Mouse (Mus musculus) CD4-positive, CD25-positive, alpha-beta regulatory T cell (primary cell): ENCODE data around the gene Zfp512. TPM values are rescaled to one million over a fixed set of nuclear protein-coding genes. Genes with fewer than 3 reads are reported as not detected.

ENCODE experiments used
- polyA plus RNA-seq: library from polyadenylated mRNA; unstranded; fragments of 100-300 nt; shearing (Covaris generic); gene quantifications from one replicate; pipeline ENCODE4 v1.2.1, GENCODE M21; 2017

Zfp512 gene
- polyA plus RNA-seq, result 57.8 TPM

DNA sequence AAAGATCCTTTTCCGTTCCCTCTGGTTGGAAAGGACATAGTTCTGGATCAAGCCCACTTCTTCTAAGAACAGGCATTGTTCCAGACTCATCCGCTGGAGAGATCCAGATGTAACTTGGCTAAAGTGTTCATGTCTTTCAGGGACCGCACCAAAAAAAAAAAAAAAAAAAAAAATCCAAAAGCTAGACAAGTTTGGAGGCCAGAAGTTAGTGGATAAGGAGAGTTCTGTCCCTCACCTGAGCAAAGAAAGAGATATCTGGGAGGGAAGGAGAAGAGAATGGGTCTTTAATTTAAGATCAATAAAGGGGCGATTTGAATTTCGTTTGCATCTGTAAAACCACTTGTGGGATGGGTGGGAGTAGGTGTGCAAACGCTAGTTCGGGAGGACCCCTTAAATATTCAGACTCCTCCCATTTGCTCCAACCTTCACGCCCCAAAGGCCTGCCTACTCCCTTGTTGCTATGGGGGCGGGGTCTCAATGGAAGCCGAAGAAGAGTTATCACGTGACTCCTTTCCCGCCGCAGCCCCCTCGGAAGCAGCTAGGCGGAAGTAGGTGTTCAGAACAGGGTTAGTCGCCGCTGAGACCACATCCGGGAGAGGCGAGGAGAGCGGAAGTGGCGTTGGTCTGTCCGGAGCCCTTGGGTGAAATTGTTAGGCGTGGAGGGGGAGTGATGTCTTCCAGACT is at the start of gene Zfp512:
Gene Zfp512, plus strand, starts transcription at position 554 of the 684 bp plus-strand sequence.

DNA sequence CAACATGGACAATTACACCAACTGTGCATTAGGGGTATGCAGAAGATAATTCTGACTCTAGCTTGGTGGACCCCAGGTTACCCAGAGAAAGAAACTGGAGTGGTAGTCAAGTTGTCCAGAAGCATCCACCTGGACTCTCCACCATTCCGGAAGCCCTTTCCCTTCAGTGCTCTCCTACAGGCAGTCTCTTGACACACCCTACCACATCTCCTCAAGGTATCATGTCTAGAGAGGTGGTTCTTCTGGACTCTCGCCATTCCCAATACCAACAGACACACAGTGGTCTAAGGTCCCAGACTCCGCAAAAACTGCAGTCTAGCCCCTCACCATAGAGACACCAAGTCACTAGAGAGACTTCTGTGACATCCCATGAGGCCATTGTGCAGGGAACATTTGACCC is 33.2 kb downstream of the Zfp512 start, which contains the start of gene 4930548H24Rik:
Gene 4930548H24Rik, plus strand, starts transcription at position 301 of the 400 bp plus-strand sequence.

GRCm38 (mm10) chr5:31494513-31495297 is 42.5 kb downstream of the Zfp512 start, which contains the start of gene Gpn1:
Gene Gpn1 (plus strand): TSS chr5:31494741.

DNA sequence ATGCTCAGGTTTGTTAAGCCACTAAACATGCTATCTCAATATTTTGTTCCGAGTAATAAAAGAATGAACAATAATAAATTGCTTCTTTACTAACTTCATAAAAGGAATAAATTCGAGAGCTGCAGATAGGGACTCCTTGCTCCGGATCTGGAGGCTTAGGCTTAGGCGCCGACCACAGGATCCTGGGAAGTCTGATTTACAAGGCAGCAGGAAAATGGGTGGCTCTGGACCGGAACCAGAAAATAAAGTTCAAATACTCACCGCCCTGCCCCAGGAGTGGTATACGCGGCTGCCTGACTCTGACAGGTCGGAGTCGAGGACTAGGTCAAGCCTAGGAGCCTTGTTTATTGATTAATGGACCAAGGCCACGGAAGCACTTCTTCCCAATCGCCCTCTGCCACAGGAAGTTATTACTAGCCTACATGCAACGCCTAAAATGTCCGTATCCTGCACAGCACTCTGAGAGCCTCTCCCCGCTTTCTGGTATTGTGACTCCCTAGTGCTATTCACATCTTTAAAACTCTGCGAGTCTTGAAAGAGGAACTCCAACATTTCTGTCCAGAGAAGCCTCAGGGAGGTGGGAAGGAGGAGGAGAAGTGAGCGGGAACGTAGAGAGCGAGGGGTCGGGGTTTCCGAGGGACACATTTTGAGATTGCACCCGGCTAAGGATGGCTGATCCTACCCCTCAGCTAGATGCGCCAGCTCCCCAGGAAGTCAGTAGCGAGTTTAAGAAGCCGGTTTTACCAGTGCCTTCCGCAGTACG is 74.3 kb downstream of the Zfp512 start, which contains the start of gene Slc4a1ap:
Gene Slc4a1ap, plus strand, starts transcription at position 642 of the 763 bp plus-strand sequence.

GRCm38 (mm10) chr5:31527707-31528106 is 75.5 kb downstream of the Zfp512 start, which contains the start of gene Supt7l:
Gene Supt7l (minus strand): TSS chr5:31527807.

Other genes starting within 250 kb of the Zfp512 start
- gene Ppm1g, start 231.7 kb upstream of the Zfp512 start, polyA plus RNA-seq, result 139 TPM
- 182 TPM for gene Nrbp1, start 211.6 kb upstream of the Zfp512 start, polyA plus RNA-seq
- gene Gm9970, start 211.2 kb upstream of the Zfp512 start, polyA plus RNA-seq, result 1.2 TPM
- gene Krtcap3, start 200.7 kb upstream of the Zfp512 start, polyA plus RNA-seq, result 74.3 TPM
- 10.3 TPM for gene Ift172, start 161.3 kb upstream of the Zfp512 start, polyA plus RNA-seq
- 0.35 TPM for gene Fndc4, start 156.4 kb upstream of the Zfp512 start, polyA plus RNA-seq
- 0.38 TPM for gene Gckr, start 155.0 kb upstream of the Zfp512 start, polyA plus RNA-seq
- 0.18 TPM for gene 4930548H24Rik, start 33.3 kb downstream of the Zfp512 start, polyA plus RNA-seq
- 41.8 TPM for gene Gpn1, start 42.3 kb downstream of the Zfp512 start, polyA plus RNA-seq
- gene Slc4a1ap, start 74.6 kb downstream of the Zfp512 start, polyA plus RNA-seq, result 47.3 TPM
- gene Supt7l, start 75.4 kb downstream of the Zfp512 start, polyA plus RNA-seq, result 23.1 TPM
- 203 TPM for gene Mrpl33, start 144.5 kb downstream of the Zfp512 start, polyA plus RNA-seq
- gene Rbks, start 245.2 kb downstream of the Zfp512 start, polyA plus RNA-seq, result 22.1 TPM
- gene Babam2, start 245.3 kb downstream of the Zfp512 start, polyA plus RNA-seq, result 55.8 TPM